In genomic region chrX:12354875-12355274, GRCm38 (mm10) we compare ENCODE assay signal across 19 mouse cellular contexts.
DNase-seq lines count a peak whose midpoint lies in the region; ATAC-seq and TF ChIP-seq lines count a peak whose summit lies in the region.
"Had no signal": no experiment of that assay in that cellular context is flagged by ENCODE, and none has a peak within 500 bp of the region (broad histone marks: within the 10 kb centered on the region; RNA-seq: fewer than 3 reads in every experiment).

No protein-coding gene starts in this region.

- no peak overlapping the region for H3K4me3 ChIP-seq in heart, embryonic 12.5 days
- no peak overlapping the region for H3K4me3 ChIP-seq in myocyte
- H3K4me3 ChIP-seq in liver, embryonic 11.5 days (ENCODE audit: low read depth, low read length): no peak overlapping the region

- WGBS in heart, embryonic 12.5 days: 98% methylated on average over 2 of the region's 2 CpGs
- WGBS in liver, embryonic 11.5 days: 100% methylated on average over 2 of the region's 2 CpGs

- peaks cover 9% of the 10 kb centered on the region; the same call in 1 of the 2 replicates for H3K27me3 ChIP-seq in heart, embryonic 12.5 days (replicated peaks)
- no peaks in the 10 kb centered on the region for H3K27me3 ChIP-seq in myocyte (ENCODE audit: control insufficient read depth, insufficient read depth, insufficient read length)
- no peaks in the 10 kb centered on the region; the same call in 1 of the 2 replicates for H3K27me3 ChIP-seq in liver, embryonic 11.5 days (replicated peaks; ENCODE audit: control insufficient read depth, insufficient read depth, low read length)
- H3K27me3 ChIP-seq: CH12.LX had no signal

- H3ac ChIP-seq in myocyte (ENCODE audit: control insufficient read depth, insufficient read length): no peak overlapping the region

- no peak overlapping the region for H3K27ac ChIP-seq in heart, embryonic 12.5 days (ENCODE audit: poor library complexity, severe bottlenecking)
- H3K27ac ChIP-seq in liver, embryonic 11.5 days (ENCODE audit: low read depth, low read length): no peak overlapping the region

- no peaks in the 10 kb centered on the region for H3K4me1 ChIP-seq in heart, embryonic 12.5 days (replicated peaks)
- no peaks in the 10 kb centered on the region for H3K4me1 ChIP-seq in liver, embryonic 11.5 days (replicated peaks; ENCODE audit: control insufficient read depth, insufficient read depth, low read length)

- H3K4me2 ChIP-seq in heart, embryonic 12.5 days: no peak overlapping the region
- peak overlapping the region; percentile 38 for H3K4me2 ChIP-seq in myocyte (ENCODE audit: low read depth)
- H3K4me2 ChIP-seq in liver, embryonic 11.5 days: no peak overlapping the region

- no peaks in the 10 kb centered on the region for H3K79me2 ChIP-seq in myocyte (ENCODE audit: control insufficient read depth, insufficient read depth)

- ATAC-seq in heart, embryonic 12.5 days (ENCODE audit: insufficient number of reproducible peaks, low FRiP score): no peak
- no peak for ATAC-seq in liver, embryonic 11.5 days (replicated peaks; ENCODE audit: low FRiP score)
- ATAC-seq: activated CD4-positive, CD25-positive, alpha-beta regulatory T cell, adult 4 months; CD4-positive, CD25-positive, alpha-beta regulatory T cell, adult 4 months; Patski had no signal

- no peaks in the 10 kb centered on the region for H3K9me3 ChIP-seq in heart, embryonic 12.5 days (replicated peaks)
- no peaks in the 10 kb centered on the region for H3K9me3 ChIP-seq in liver, embryonic 11.5 days (ENCODE audit: control insufficient read depth, low read length)
- H3K9me3 ChIP-seq: G1E had no signal

- H3K9ac ChIP-seq in heart, embryonic 12.5 days: no peak overlapping the region
- H3K9ac ChIP-seq in liver, embryonic 11.5 days (ENCODE audit: low read depth, low read length): no peak overlapping the region

- peak; percentile 17 for DNase-seq in heart, adult 11 months
- DNase-seq in liver, embryonic 11.5 days (ENCODE audit: low spot score): no peak
- DNase-seq: adrenal gland, adult 2 months; adrenal gland, adult 8-10 months; adrenal gland, postnatal 10 days; adrenal gland, postnatal 14 days; adrenal gland, postnatal 25 days; adrenal gland, postnatal 36 days; B cell, adult 2 months; cerebellum, adult 11 months; cerebellum, adult 11-12 months; cerebellum, adult 18-20 months had no signal

- no peaks in the 10 kb centered on the region for H3K36me3 ChIP-seq in heart, embryonic 12.5 days
- no peaks in the 10 kb centered on the region for H3K36me3 ChIP-seq in myocyte (ENCODE audit: control insufficient read depth, insufficient read depth)
- no peaks in the 10 kb centered on the region for H3K36me3 ChIP-seq in liver, embryonic 11.5 days (ENCODE audit: control insufficient read depth, insufficient read depth, low read length)
- H3K36me3 ChIP-seq: G1E had no signal

- TF ChIP-seq POLR2A in myocyte (IDR thresholded peaks at IDR 0.05; ENCODE audit: insufficient read length, low read depth): no peak

TF ChIP-seq in myocyte, 11 proteins besides CTCF, POLR2A, EP300 and RAD21:
- TF ChIP-seq USF1 (IDR thresholded peaks at IDR 0.05; ENCODE audit: low read depth): no peak
- no peak for TF ChIP-seq POLR2AphosphoS2 (IDR thresholded peaks at IDR 0.05; ENCODE audit: insufficient read length, low read depth)
- TF ChIP-seq TCF3 (IDR thresholded peaks at IDR 0.05; ENCODE audit: insufficient read length, low read depth): peak; percentile 84
- TF ChIP-seq REST (IDR thresholded peaks at IDR 0.05; ENCODE audit: insufficient read depth, insufficient read length): no peak
- TF ChIP-seq TCF12 (IDR thresholded peaks at IDR 0.05; ENCODE audit: insufficient read depth, poor library complexity, severe bottlenecking): peak; percentile 77
- no peak for TF ChIP-seq MAX (IDR thresholded peaks at IDR 0.05; ENCODE audit: low read depth)
- peak; percentile 58 to 96 (median 91) for TF ChIP-seq MYOD1 (IDR thresholded peaks at IDR 0.05; ENCODE audit: control insufficient read depth in 1 of 3, insufficient read length in 2 of 3, low read depth in 2 of 3)
- peak; percentile 49 to 95 (median 77) for TF ChIP-seq MYOG (IDR thresholded peaks at IDR 0.05; ENCODE audit: control insufficient read depth in 1 of 3, insufficient read depth in 1 of 3, insufficient read length in 2 of 3, low read depth in 2 of 3)
- TF ChIP-seq E2F4 (IDR thresholded peaks at IDR 0.05; ENCODE audit: insufficient read depth): no peak
- no peak for TF ChIP-seq SRF (IDR thresholded peaks at IDR 0.05; ENCODE audit: control insufficient read depth, insufficient read length, low read depth)
- TF ChIP-seq CEBPB (IDR thresholded peaks at IDR 0.05; ENCODE audit: insufficient read depth, poor library complexity, severe bottlenecking): no peak
